Mouse (Mus musculus) small intestine, adult 2 months (tissue): ENCODE measurements around the gene Setd7. TPM values are rescaled to one million over a fixed set of nuclear protein-coding genes. Genes with fewer than 3 reads are reported as not detected.

ENCODE experiments used
- H3K27ac ChIP-seq: fragments of 200-500 bp; 2 replicates; pipeline ENCODE4 v1.5.1; 2012; ENCODE audit warnings: low read depth, low read length, control low read depth, inconsistent platforms; ENCODE audit not compliant: insufficient read depth
- H3K27me3 ChIP-seq: fragments of 200-500 bp; 2 replicates; pipeline ENCODE4 v1.6.1; 2012; ENCODE audit warnings: mild to moderate bottlenecking, moderate library complexity, low read length, inconsistent platforms; ENCODE audit not compliant: control insufficient read depth, insufficient read depth
- H3K36me3 ChIP-seq: fragments of 200-500 bp; 2 replicates; pipeline ENCODE4 v1.6.1; 2012; ENCODE audit warnings: mild to moderate bottlenecking, low read length, control low read depth, inconsistent platforms; ENCODE audit not compliant: control insufficient read depth, insufficient read depth
- H3K4me1 ChIP-seq: fragments of 200-500 bp; 2 replicates; pipeline ENCODE4 v1.6.1; 2012; ENCODE audit warnings: low read length, inconsistent platforms, mixed read lengths; ENCODE audit not compliant: control insufficient read depth, insufficient read depth, insufficient read length
- H3K4me3 ChIP-seq: fragments of 200-500 bp; 2 replicates; pipeline ENCODE4 v1.5.1; 2012; ENCODE audit warnings: low read depth, mild to moderate bottlenecking, control low read depth, inconsistent platforms, low read length, moderate library complexity
- CTCF ChIP-seq: fragments of 200-500 bp; IDR thresholded peaks from 2 replicates; pipeline ENCODE4 v1.5.1; 2012; ENCODE audit warnings: low read depth, mild to moderate bottlenecking, control low read depth, inconsistent platforms, low read length, moderate library complexity, mixed read lengths; ENCODE audit not compliant: insufficient replicate concordance, insufficient read length; ENCODE audit errors: extremely low read depth
- POLR2A ChIP-seq: fragments of 200-500 bp; IDR thresholded peaks from 2 replicates; pipeline ENCODE4 v1.6.1; 2012; ENCODE audit warnings: low read depth, mild to moderate bottlenecking, control low read depth, inconsistent platforms, low read length, moderate library complexity
- WGBS: fragments of 180-500 bp; shearing (Covaris S2); methylation state at CpG from one replicate; pipeline ENCODE4 v1.1.7; 2018; 5-methylcytosine and 5-hydroxymethylcytosine counted together
- polyA plus RNA-seq: library from polyadenylated mRNA; depleted of rRNA; stranded (reverse); fragments of >200 nt; gene quantifications from 2 replicates; pipeline ENCODE4 v1.2.3, GENCODE M21; 2012; rRNA removed

Gene Setd7
- polyA plus RNA-seq, 1 experiment = 8.9 TPM

DNA sequence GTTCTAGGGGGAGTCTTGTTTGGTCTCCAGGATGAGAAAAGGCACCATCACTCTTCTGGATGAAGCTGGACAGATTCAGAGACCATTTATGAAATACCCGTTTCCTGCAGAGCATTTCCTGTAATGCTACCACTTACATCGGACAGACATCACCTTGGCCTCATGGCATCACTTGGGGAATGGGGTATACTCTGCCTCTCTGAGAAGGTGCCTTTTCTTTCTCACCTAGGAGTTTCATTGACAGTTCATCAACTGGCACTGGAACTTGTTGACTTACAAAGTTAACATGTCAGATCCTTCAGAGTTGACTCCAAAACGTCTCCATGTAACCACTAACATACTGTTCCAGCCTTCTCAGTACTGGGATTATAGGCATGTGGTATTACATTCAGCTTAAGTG, 77.9 kb downstream of the Setd7 start:
- Histone ChIP-seq H3K27ac (no peak overlapping the region), H3K4me1 (peaks cover 4% of the 10 kb centered on the region; the same call in 1 of the 2 replicates), H3K36me3 (no peaks in the 10 kb centered on the region), H3K27me3 (no peaks in the 10 kb centered on the region), H3K4me3 (no peak overlapping the region)
- TF ChIP-seq POLR2A (no peak), CTCF (no peak)
- WGBS = 56% methylated on average over 3 of the region's 3 CpGs

DNA sequence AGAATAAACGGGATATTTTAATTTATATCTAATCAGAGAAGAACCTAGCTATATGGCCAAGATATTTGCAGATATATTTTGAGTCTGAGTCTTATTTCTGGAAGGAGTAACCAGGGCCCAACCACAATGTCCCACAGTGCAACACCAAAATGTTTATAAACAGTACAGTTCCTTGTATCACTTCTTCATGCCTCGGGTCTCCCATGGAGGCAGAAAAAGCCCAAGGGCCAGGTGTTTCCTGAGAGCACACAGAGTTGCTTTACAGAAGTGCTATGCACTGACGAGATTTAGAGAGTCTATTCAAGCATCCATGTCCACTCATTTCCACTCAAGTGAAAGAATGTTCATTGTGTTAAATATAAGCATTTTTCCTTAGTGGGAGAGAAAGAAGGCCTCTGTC, 78.8 kb downstream of the Setd7 start:
- Histone ChIP-seq H3K4me1 (peaks cover 4% of the 10 kb centered on the region; the same call in 1 of the 2 replicates), H3K27ac (no peak overlapping the region), H3K27me3 (no peaks in the 10 kb centered on the region), H3K36me3 (no peaks in the 10 kb centered on the region), H3K4me3 (no peak overlapping the region)
- 51% methylated on average over 3 of the region's 3 CpGs for WGBS
- TF ChIP-seq POLR2A (no peak), CTCF (no peak)

DNA sequence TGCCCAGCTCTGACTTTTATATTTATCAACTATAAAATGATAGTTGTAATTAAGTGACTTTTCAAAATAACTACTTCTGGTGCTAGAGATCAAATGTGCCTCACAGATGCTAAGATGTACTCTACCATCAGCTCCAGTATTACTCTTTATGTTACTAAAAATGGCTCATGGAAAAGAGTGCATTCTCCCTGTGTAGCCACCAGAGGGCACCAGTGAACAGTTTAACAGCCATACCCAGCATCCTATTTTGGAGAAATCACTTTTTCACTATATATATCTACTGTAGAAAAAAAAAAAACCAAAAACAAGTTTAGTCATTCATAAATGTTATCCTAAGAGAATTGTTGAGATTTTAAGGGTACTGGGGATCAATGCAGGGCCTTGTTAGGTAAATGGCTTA, 79.6 kb downstream of the Setd7 start:
- H3K27me3 ChIP-seq = no peaks in the 10 kb centered on the region
- no peaks in the 10 kb centered on the region for H3K36me3 ChIP-seq
- no peak overlapping the region for H3K27ac ChIP-seq
- peaks cover 5% of the 10 kb centered on the region; the same call in 1 of the 2 replicates for H3K4me1 ChIP-seq
- no peak overlapping the region for H3K4me3 ChIP-seq
- TF ChIP-seq CTCF (no peak), POLR2A (no peak)

DNA sequence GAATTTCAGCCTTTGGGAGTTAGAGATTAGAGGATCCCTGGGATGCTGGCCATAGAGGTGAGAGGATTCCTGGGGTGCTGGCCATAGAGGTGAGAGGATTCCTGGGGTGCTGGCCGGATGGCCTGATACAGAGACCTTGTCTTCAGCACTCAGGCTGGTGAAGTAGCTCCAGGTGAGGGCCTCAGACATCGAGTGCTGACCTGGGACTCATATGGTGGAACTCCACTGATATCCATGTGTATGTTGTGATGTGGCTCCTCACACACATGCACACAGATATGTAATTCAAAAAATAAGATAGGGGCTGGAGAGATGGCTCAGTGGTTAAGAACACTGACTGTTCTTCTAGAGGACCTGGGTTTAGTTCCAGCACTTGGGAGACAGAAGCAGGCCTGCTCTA, 80.8 kb downstream of the Setd7 start:
- H3K36me3 ChIP-seq = no peaks in the 10 kb centered on the region
- H3K4me1 ChIP-seq = peaks cover 2% of the 10 kb centered on the region; the same call in 1 of the 2 replicates
- no peak for TF ChIP-seq CTCF
- TF ChIP-seq POLR2A = no peak
- H3K27me3 ChIP-seq = no peaks in the 10 kb centered on the region
- H3K27ac ChIP-seq = no peak overlapping the region
- WGBS = 32% methylated on average over 2 of the region's 2 CpGs
- no peak overlapping the region for H3K4me3 ChIP-seq

DNA sequence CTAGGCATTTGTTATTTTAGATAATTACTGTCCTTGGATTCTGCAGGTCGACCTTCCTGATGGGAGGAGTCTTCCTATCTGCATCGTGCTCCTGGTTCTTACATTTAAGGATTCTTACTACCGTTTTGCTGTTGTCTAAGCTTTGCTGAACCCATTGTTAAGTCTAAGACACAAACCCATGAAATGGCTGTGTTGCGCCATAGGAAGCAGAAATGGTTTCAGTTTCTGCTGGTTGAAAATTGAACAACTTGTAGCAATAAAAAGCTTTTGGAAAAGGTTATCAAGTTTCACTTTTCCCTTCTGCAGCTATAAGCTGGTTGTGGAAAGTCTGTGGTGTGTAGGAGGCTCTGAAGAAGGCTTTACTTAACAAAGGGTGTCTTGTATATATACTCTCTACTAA, 85.0 kb downstream of the Setd7 start:
- peak overlapping the region; percentile 87 for H3K27ac ChIP-seq
- WGBS = 21% methylated on average over 4 of the region's 4 CpGs
- peaks cover 2% of the 10 kb centered on the region; the same call in 1 of the 2 replicates for H3K4me1 ChIP-seq
- H3K4me3 ChIP-seq = no peak overlapping the region
- TF ChIP-seq CTCF (no peak), POLR2A (no peak)
- no peaks in the 10 kb centered on the region for H3K27me3 ChIP-seq
- H3K36me3 ChIP-seq = peaks cover 22% of the 10 kb centered on the region

DNA sequence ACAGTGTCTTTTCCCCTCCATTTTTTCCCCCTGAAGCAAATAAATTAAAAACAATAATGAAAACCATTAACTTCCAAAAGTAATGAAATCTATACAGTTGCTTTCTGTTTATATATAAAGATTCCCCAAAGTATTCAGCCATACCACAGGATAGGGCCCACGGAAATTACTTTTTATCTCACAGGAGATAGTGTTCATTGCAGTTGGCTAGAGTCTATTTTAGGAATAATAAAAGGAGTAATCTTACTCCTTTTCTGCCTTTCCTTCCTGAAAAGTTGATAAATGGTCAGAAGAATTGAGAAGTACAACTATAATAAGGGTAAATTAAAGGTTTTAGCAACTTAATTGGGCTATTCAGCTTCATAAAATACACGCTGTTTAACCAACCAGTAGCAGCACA, 92.1 kb downstream of the Setd7 start:
- no peak overlapping the region for H3K4me3 ChIP-seq
- no peaks in the 10 kb centered on the region for H3K27me3 ChIP-seq
- 78% methylated on average over 2 of the region's 2 CpGs for WGBS
- H3K36me3 ChIP-seq = peaks cover 59% of the 10 kb centered on the region
- no peaks in the 10 kb centered on the region for H3K4me1 ChIP-seq
- TF ChIP-seq POLR2A (no peak), CTCF (no peak)
- no peak overlapping the region for H3K27ac ChIP-seq

Other genes with a start within 250 kb of the Setd7 start
- 10.6 and 21.2 TPM in 2 replicates for gene Elf2, start 220.2 kb downstream of the Setd7 start, polyA plus RNA-seq
- gene Mgarp, start 164.1 kb downstream of the Setd7 start, polyA plus RNA-seq = 0.37 TPM in 1 of 2 replicates, not detected in the other
- gene Ndufc1, start 151.9 kb downstream of the Setd7 start, polyA plus RNA-seq = 81.3 and 208 TPM in 2 replicates
- gene Naa15, start 145.7 kb downstream of the Setd7 start, polyA plus RNA-seq = 0.37 and 0.77 TPM in 2 replicates
- gene Rab33b, start 77.0 kb downstream of the Setd7 start, polyA plus RNA-seq = 4.3 and 5.8 TPM in 2 replicates
- gene Mgst2, start 99.5 kb upstream of the Setd7 start, polyA plus RNA-seq = 12.4 and 19.1 TPM in 2 replicates